Mouse (Mus musculus) heart, embryonic 12.5 days (tissue): Measurements from ENCODE around the gene Rasal2. TPM values are rescaled to one million over a fixed set of nuclear protein-coding genes. Genes with fewer than 3 reads are reported as not detected.
A peak's percentile ranks its signal among the peaks of the same experiment; 100 is the strongest.

Source experiments
- ATAC-seq: fragments of 200-750 bp; cut with Nextera tagmentation; 2 replicates; pipeline ENCODE4 v1.8.0; 2017; ENCODE audit warnings: moderate TSS enrichment, moderate library complexity; ENCODE audit not compliant: insufficient number of reproducible peaks, low FRiP score
- H3K27ac ChIP-seq: fragments of 300-500 bp; sonication (generic); 2 replicates; pipeline ENCODE4 v1.5.1; 2016; ENCODE audit warnings: mild to moderate bottlenecking, moderate library complexity; ENCODE audit not compliant: poor library complexity, severe bottlenecking
- H3K27me3 ChIP-seq: fragments of 300-500 bp; sonication (generic); replicated peaks from 2 replicates; pipeline ENCODE4 v1.6.1; 2016; ENCODE audit warnings: mild to moderate bottlenecking, moderate library complexity
- H3K36me3 ChIP-seq: fragments of 300-500 bp; sonication (generic); 2 replicates; pipeline ENCODE4 v1.6.1; 2016; ENCODE audit warnings: mild to moderate bottlenecking, moderate library complexity
- H3K4me1 ChIP-seq: fragments of 300-500 bp; sonication (generic); replicated peaks from 2 replicates; pipeline ENCODE4 v1.6.1; 2016; ENCODE audit warnings: mild to moderate bottlenecking
- H3K4me2 ChIP-seq: fragments of 300-500 bp; sonication (generic); 2 replicates; pipeline ENCODE4 v1.6.1; 2016; ENCODE audit warnings: mild to moderate bottlenecking, moderate library complexity
- H3K4me3 ChIP-seq: fragments of 300-500 bp; sonication (generic); 2 replicates; pipeline ENCODE4 v1.5.1; 2016; ENCODE audit warnings: mild to moderate bottlenecking
- H3K9ac ChIP-seq: fragments of 300-500 bp; sonication (generic); 2 replicates; pipeline ENCODE4 v1.6.1; 2016; ENCODE audit warnings: mild to moderate bottlenecking, moderate library complexity
- H3K9me3 ChIP-seq: fragments of 300-500 bp; sonication (generic); replicated peaks from 2 replicates; pipeline ENCODE4 v1.6.1; 2016; ENCODE audit warnings: mild to moderate bottlenecking, moderate library complexity
- WGBS: fragments of 180-500 bp; shearing (Covaris S2); methylation state at CpG from one replicate; pipeline ENCODE4 v1.1.7; 2016; 5-methylcytosine and 5-hydroxymethylcytosine counted together
- polyA plus RNA-seq: library from polyadenylated mRNA; unstranded; fragments of >200 nt; fragmentation: Nextera tagmentation; extraction: Ambion mirVana; gene quantifications from 2 replicates; pipeline ENCODE4 v1.2.1, GENCODE M21; 2016

Gene Rasal2
- polyA plus RNA-seq, 1 experiment from 2014 or later: 20.4 TPM

- Histone ChIP-seq H3K4me1 (peaks cover 26% of the 10 kb centered on the region), H3K36me3 (no peaks in the 10 kb centered on the region), H3K27ac (peak overlapping the region; percentile 36), H3K9ac (no peak overlapping the region), H3K4me3 (no peak overlapping the region), H3K4me2 (no peak overlapping the region), H3K9me3 (no peaks in the 10 kb centered on the region), H3K27me3 (no peaks in the 10 kb centered on the region)
- no peak for ATAC-seq
Measured at GRCm38 (mm10) chr1:157181081-157181480, 231.3 kb downstream of the Rasal2 start.

GRCm38 (mm10) chr1:157178988-157179764 lies 233.2 kb downstream of the Rasal2 start:
- peaks cover 26% of the 10 kb centered on the region for H3K4me1 ChIP-seq
- H3K4me3 ChIP-seq: 0 out of 2 replicates have a peak overlapping the region, but pooled peaks have one; percentile 18
- no peaks in the 10 kb centered on the region for H3K27me3 ChIP-seq
- 37% methylated on average over 9 of the region's 9 CpGs for WGBS
- H3K4me2 ChIP-seq: peak overlapping the region; percentile 54
- peak overlapping the region; percentile 76 for H3K27ac ChIP-seq
- H3K36me3 ChIP-seq: peaks cover 10% of the 10 kb centered on the region
- H3K9ac ChIP-seq: 0 out of 2 replicates have a peak overlapping the region, but pooled peaks have one; percentile 36
- 0 out of 2 replicates have a peak, but pooled peaks have one; percentile 42 for ATAC-seq
- H3K9me3 ChIP-seq: no peaks in the 10 kb centered on the region

GRCm38 (mm10) chr1:157169292-157169691 lies 243.1 kb downstream of the Rasal2 start:
- no peaks in the 10 kb centered on the region for H3K9me3 ChIP-seq
- no peak overlapping the region for H3K4me3 ChIP-seq
- H3K36me3 ChIP-seq: peaks cover 3% of the 10 kb centered on the region; the same call in 1 of the 2 replicates
- no peak overlapping the region for H3K4me2 ChIP-seq
- no peaks in the 10 kb centered on the region for H3K27me3 ChIP-seq
- H3K9ac ChIP-seq: no peak overlapping the region
- ATAC-seq: no peak
- WGBS: 88% methylated on average over 8 of the region's 8 CpGs
- no peak overlapping the region for H3K27ac ChIP-seq
- H3K4me1 ChIP-seq: no peaks in the 10 kb centered on the region

- H3K27ac ChIP-seq: no peak overlapping the region
- H3K27me3 ChIP-seq: no peaks in the 10 kb centered on the region
- H3K9me3 ChIP-seq: no peaks in the 10 kb centered on the region
- no peaks in the 10 kb centered on the region for H3K4me1 ChIP-seq
- H3K4me3 ChIP-seq: no peak overlapping the region
- no peak overlapping the region for H3K4me2 ChIP-seq
- 86% methylated on average over 7 of the region's 7 CpGs for WGBS
- no peak overlapping the region for H3K9ac ChIP-seq
- ATAC-seq: no peak
- peaks cover 5% of the 10 kb centered on the region; the same call in 1 of the 2 replicates for H3K36me3 ChIP-seq
Measured at GRCm38 (mm10) chr1:157168891-157169290, 243.5 kb downstream of the Rasal2 start.

- H3K27ac ChIP-seq: no peak overlapping the region
- no peak for ATAC-seq
- peaks cover 15% of the 10 kb centered on the region for H3K36me3 ChIP-seq
Measured at GRCm38 (mm10) chr1:157153781-157154180, 258.6 kb downstream of the Rasal2 start.

GRCm38 (mm10) chr1:157150107-157150506 lies 262.3 kb downstream of the Rasal2 start:
- H3K36me3 ChIP-seq: peaks cover 20% of the 10 kb centered on the region; the same call in 1 of the 2 replicates

More at GRCm38 (mm10) chr1:157153781-157154180, 258.6 kb downstream of the Rasal2 start:
- no peak overlapping the region for H3K4me3 ChIP-seq
- no peaks in the 10 kb centered on the region for H3K27me3 ChIP-seq
- no peak overlapping the region for H3K9ac ChIP-seq
- H3K4me2 ChIP-seq: no peak overlapping the region
- no peaks in the 10 kb centered on the region for H3K9me3 ChIP-seq
- H3K4me1 ChIP-seq: no peaks in the 10 kb centered on the region

GRCm38 (mm10) chr1:157144621-157145020 lies 267.8 kb downstream of the Rasal2 start:
- no peak overlapping the region for H3K27ac ChIP-seq
- no peak overlapping the region for H3K9ac ChIP-seq
- peaks cover 20% of the 10 kb centered on the region for H3K4me1 ChIP-seq
- no peak overlapping the region for H3K4me2 ChIP-seq
- no peak overlapping the region for H3K4me3 ChIP-seq
- no peaks in the 10 kb centered on the region for H3K9me3 ChIP-seq
- peaks cover 23% of the 10 kb centered on the region; the same call in 1 of the 2 replicates for H3K36me3 ChIP-seq
- ATAC-seq: no peak
- WGBS: 91% methylated on average over 3 of the region's 3 CpGs
- no peaks in the 10 kb centered on the region for H3K27me3 ChIP-seq

More at GRCm38 (mm10) chr1:157150107-157150506, 262.3 kb downstream of the Rasal2 start:
- H3K9ac ChIP-seq: no peak overlapping the region
- no peak for ATAC-seq
- WGBS: 76% methylated on average over 1 of the region's 1 CpGs
- no peak overlapping the region for H3K4me3 ChIP-seq
- no peaks in the 10 kb centered on the region for H3K27me3 ChIP-seq
- no peaks in the 10 kb centered on the region for H3K9me3 ChIP-seq
- H3K4me1 ChIP-seq: 0 out of 2 replicates have a peak, but pooled peaks cover 4% of the 10 kb centered on the region
- H3K4me2 ChIP-seq: no peak overlapping the region
- no peak overlapping the region for H3K27ac ChIP-seq

GRCm38 (mm10) chr1:157143326-157143932 lies 269.0 kb downstream of the Rasal2 start:
- WGBS: 22% methylated on average over 7 of the region's 7 CpGs
- Histone ChIP-seq H3K27me3 (no peaks in the 10 kb centered on the region), H3K9ac (no peak overlapping the region), H3K4me2 (no peak overlapping the region), H3K4me3 (no peak overlapping the region), H3K36me3 (peaks cover 25% of the 10 kb centered on the region; the same call in 1 of the 2 replicates), H3K27ac (peak overlapping the region; percentile 83), H3K9me3 (no peaks in the 10 kb centered on the region), H3K4me1 (peaks cover 24% of the 10 kb centered on the region)
- ATAC-seq: no peak

GRCm38 (mm10) chr1:157141014-157141413 lies 271.4 kb downstream of the Rasal2 start:
- Histone ChIP-seq H3K9ac (no peak overlapping the region), H3K9me3 (no peaks in the 10 kb centered on the region), H3K36me3 (peaks cover 10% of the 10 kb centered on the region; the same call in 1 of the 2 replicates), H3K4me1 (peaks cover 36% of the 10 kb centered on the region), H3K27ac (no peak overlapping the region), H3K4me2 (no peak overlapping the region), H3K4me3 (no peak overlapping the region), H3K27me3 (no peaks in the 10 kb centered on the region)
- ATAC-seq: no peak
- 83% methylated on average over 3 of the region's 3 CpGs for WGBS

- no peaks in the 10 kb centered on the region for H3K27me3 ChIP-seq
- H3K4me2 ChIP-seq: no peak overlapping the region
- H3K4me1 ChIP-seq: peaks cover 25% of the 10 kb centered on the region
- peaks cover 12% of the 10 kb centered on the region for H3K36me3 ChIP-seq
- H3K9ac ChIP-seq: no peak overlapping the region
- 61% methylated on average over 1 of the region's 1 CpGs for WGBS
- no peak for ATAC-seq
- no peak overlapping the region for H3K27ac ChIP-seq
- no peak overlapping the region for H3K4me3 ChIP-seq
- H3K9me3 ChIP-seq: no peaks in the 10 kb centered on the region
Measured at GRCm38 (mm10) chr1:157137854-157138241, 274.5 kb downstream of the Rasal2 start.

- Histone ChIP-seq H3K4me2 (no peak overlapping the region), H3K27me3 (no peaks in the 10 kb centered on the region), H3K36me3 (peaks cover 12% of the 10 kb centered on the region), H3K9ac (no peak overlapping the region), H3K4me1 (peaks cover 25% of the 10 kb centered on the region), H3K4me3 (no peak overlapping the region), H3K9me3 (no peaks in the 10 kb centered on the region), H3K27ac (no peak overlapping the region)
- 79% methylated on average over 9 of the region's 9 CpGs for WGBS
- ATAC-seq: no peak
Measured at GRCm38 (mm10) chr1:157137132-157137853, 275.1 kb downstream of the Rasal2 start.
